Mouse (Mus musculus): ENCODE results near the gene Zp3. TPM values are rescaled to one million over a fixed set of nuclear protein-coding genes. Genes with fewer than 3 reads are reported as not detected.

The Zp3 gene
- polyA plus RNA-seq, 1 experiment = not detected

DNA sequence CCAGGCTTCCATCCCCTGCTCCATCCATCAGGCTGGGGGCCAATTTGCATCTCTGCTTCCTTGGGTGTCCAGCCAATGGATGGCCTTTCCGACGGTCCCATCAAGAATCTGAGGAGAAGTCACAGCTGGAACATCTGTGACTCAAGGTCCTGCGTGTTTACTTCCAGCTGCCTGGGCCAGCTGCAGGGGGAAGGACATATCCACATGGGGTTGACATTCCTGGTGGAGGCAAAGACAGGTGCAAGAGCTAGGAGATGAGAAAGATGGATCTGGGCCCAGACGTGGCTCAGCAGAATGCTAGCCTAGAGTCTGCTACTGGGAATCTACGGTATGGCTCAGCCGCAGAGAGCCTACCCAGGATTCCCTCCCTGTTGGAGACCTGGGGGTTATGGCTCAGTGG is 9.7 kb upstream of the Zp3 start:
- TF ChIP-seq TAL1 (IDR thresholded peaks at IDR 0.05; ENCODE audit: low read length) = no peak
- no peak for TF ChIP-seq GATA1 (IDR thresholded peaks at IDR 0.05; ENCODE audit: low read length)
- H3K27me3 ChIP-seq (ENCODE audit: control insufficient read depth) = peaks cover 7% of the 10 kb centered on the region

DNA sequence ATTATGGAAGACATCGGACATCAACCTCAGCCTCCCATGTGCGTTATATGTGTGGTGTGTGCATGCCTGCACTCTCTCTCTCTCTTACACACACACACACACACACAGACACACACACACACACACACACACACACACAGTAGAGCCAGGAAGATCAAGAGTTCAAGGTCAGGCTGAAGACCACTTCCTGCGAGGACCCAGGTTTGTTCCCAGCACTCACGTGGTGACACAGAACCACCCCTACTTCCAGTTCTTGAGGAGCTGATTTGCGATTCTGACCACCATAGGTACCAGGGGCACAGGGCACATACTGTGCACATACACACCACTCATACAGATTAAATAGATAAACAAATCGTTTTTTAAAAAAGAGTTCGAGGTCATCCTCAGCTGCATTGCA is 8.0 kb upstream of the Zp3 start:
- no peak for TF ChIP-seq GATA1 (IDR thresholded peaks at IDR 0.05; ENCODE audit: low read length)
- TF ChIP-seq TAL1 (IDR thresholded peaks at IDR 0.05; ENCODE audit: low read length) = no peak
- Histone ChIP-seq H3K27me3 (ENCODE audit: control insufficient read depth) (no peaks in the 10 kb centered on the region), H3K4me3 (replicated peaks) (no peak overlapping the region), H3K36me3 (ENCODE audit: control insufficient read depth) (no peaks in the 10 kb centered on the region), H3K9me3 (ENCODE audit: control insufficient read depth, low read length) (no peaks in the 10 kb centered on the region), H3K4me1 (ENCODE audit: control insufficient read depth) (peaks cover 16% of the 10 kb centered on the region)

More for the DNA sequence above, 9.7 kb upstream of the Zp3 start:
- no peak overlapping the region for H3K4me3 ChIP-seq (replicated peaks)
- peaks cover 13% of the 10 kb centered on the region for H3K4me1 ChIP-seq (ENCODE audit: control insufficient read depth)
- H3K9me3 ChIP-seq (ENCODE audit: control insufficient read depth, low read length) = no peaks in the 10 kb centered on the region
- no peaks in the 10 kb centered on the region for H3K36me3 ChIP-seq (ENCODE audit: control insufficient read depth)

DNA sequence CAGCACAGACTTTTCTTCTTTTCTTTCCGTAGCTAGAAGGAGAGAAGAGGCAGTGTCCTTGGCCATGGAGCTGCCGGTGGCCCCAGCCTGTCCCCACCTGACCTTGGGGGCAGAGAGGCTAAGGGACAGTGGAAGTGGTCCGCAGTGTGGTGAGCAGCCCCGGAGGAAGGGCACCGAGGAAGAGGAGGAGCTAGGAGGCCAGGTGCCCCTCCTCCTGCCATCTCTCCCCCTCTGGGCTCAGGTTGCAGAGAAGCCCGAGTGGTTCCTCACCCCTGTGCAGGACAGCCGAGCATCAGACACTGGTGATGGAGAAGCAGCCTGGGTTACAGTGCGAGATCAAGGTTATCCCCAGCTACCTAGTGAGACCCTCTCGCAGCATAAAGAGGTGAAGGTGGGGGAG is 5.5 kb upstream of the Zp3 start, which contains the start of gene Ssc4d:
Ssc4d (minus strand) TSS at position 167 of the 400 bp plus-strand sequence.
- Histone ChIP-seq H3K4me3 (replicated peaks) (no peak within 1 kb of the TSS), H3K9me3 (ENCODE audit: control insufficient read depth, low read length) (no peaks in the 10 kb centered on the region), H3K36me3 (ENCODE audit: control insufficient read depth) (no peaks in the 10 kb centered on the region), H3K27me3 (ENCODE audit: control insufficient read depth) (no peaks in the 10 kb centered on the region), H3K4me1 (ENCODE audit: control insufficient read depth) (peaks cover 15% of the 10 kb centered on the region)
- TF ChIP-seq TAL1 (IDR thresholded peaks at IDR 0.05; ENCODE audit: low read length) = no peak
- TF ChIP-seq GATA1 (IDR thresholded peaks at IDR 0.05; ENCODE audit: low read length) = no peak

DNA sequence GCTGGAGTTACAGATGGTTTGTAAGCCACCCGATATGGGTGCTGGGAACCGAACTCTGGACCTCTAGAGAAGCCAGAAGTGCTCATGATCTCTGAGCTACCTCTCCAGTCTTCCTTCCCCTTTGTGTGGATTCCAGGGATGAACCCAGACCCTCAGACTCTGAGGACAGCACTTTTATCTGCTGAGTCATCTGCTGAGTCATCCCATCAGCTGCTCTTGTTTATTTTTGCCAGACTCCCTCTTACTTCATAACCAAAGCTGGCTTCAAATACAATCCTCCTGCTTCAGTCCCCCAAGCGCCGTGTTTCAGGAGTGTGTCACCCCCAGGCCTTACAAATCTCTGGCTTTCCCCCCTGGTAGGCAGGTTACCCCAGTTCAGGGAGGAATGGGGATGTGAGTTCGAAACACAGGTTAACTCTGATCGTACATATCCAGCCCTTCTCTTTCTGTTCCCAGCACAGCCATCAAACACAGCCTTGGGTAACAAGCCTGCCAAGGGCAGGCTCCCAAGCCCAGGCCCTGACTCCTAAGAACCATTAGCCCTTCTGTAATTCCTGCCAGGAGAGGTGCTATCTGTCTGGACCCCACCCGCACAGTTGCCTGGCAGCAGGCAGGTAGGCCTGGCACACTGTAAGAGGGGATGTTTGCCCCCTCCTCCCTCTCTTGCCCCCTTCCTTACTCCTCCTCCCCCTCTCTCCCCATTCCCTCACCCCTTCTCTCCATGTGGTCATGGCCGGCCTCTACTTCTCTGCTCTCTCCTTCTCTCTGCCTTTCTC is 3.8 kb upstream of the Zp3 start:
- Histone ChIP-seq H3K9me3 (ENCODE audit: control insufficient read depth, low read length) (no peaks in the 10 kb centered on the region), H3K27me3 (ENCODE audit: control insufficient read depth) (0 out of 2 replicates have a peak, but pooled peaks cover 4% of the 10 kb centered on the region), H3K4me1 (ENCODE audit: control insufficient read depth) (peaks cover 14% of the 10 kb centered on the region), H3K36me3 (ENCODE audit: control insufficient read depth) (no peaks in the 10 kb centered on the region), H3K4me3 (replicated peaks) (no peak overlapping the region)
- TF ChIP-seq TAL1 (IDR thresholded peaks at IDR 0.05; ENCODE audit: low read length) (no peak), GATA1 (IDR thresholded peaks at IDR 0.05; ENCODE audit: low read length) (no peak)

DNA sequence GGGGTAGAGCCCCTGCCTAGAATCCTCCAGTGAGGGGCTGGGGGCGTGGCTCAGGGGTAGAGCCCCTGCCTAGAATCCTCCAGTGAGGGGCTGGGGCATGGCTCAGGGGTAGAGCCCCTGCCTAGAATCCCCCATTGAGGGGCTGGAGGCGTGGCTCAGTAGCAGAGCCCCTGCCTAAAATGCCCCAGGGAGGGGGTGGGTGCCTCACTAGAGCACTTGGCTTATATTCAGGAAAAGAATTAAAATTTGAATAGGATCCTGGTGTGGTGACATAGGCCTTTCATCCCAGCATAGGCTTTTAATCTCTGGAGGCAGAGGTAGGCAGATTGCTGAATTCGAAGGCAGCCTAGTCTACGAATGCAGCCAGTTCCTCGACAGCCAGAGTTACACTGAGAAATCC is 518 bp upstream of the Zp3 start:
- Histone ChIP-seq H3K27me3 (ENCODE audit: control insufficient read depth) (peaks cover 4% of the 10 kb centered on the region; the same call in 1 of the 2 replicates), H3K4me3 (replicated peaks) (no peak overlapping the region), H3K9me3 (ENCODE audit: control insufficient read depth, low read length) (no peaks in the 10 kb centered on the region), H3K36me3 (ENCODE audit: control insufficient read depth) (no peaks in the 10 kb centered on the region), H3K4me1 (ENCODE audit: control insufficient read depth) (peaks cover 12% of the 10 kb centered on the region)
- TF ChIP-seq TAL1 (IDR thresholded peaks at IDR 0.05; ENCODE audit: low read length) (no peak), GATA1 (IDR thresholded peaks at IDR 0.05; ENCODE audit: low read length) (no peak)

DNA sequence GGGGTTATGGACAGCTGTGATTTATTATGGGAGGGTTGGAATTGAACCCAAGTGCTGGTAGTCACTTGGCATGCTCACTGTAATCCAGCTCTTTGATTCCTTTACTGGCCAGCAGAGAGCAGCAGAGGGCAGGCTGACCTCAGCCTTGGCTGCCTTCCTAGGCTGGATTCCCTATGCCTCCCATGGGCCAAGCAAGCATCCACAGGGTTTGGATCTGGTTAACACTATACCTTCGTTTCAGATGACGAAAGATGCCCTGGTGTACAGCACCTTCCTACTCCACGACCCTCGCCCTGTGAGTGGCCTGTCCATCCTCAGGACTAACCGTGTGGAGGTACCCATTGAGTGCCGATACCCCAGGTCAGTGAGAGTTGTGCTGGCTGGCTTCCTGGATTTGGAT is 2.5 kb downstream of the Zp3 start:
- H3K9me3 ChIP-seq (ENCODE audit: control insufficient read depth, low read length) = no peaks in the 10 kb centered on the region
- no peak overlapping the region for H3K4me3 ChIP-seq (replicated peaks)
- H3K36me3 ChIP-seq (ENCODE audit: control insufficient read depth) = no peaks in the 10 kb centered on the region
- TF ChIP-seq TAL1 (IDR thresholded peaks at IDR 0.05; ENCODE audit: low read length) (no peak), GATA1 (IDR thresholded peaks at IDR 0.05; ENCODE audit: low read length) (no peak)
- peaks cover 4% of the 10 kb centered on the region; the same call in 1 of the 2 replicates for H3K27me3 ChIP-seq (ENCODE audit: control insufficient read depth)
- H3K4me1 ChIP-seq (ENCODE audit: control insufficient read depth) = no peaks in the 10 kb centered on the region

DNA sequence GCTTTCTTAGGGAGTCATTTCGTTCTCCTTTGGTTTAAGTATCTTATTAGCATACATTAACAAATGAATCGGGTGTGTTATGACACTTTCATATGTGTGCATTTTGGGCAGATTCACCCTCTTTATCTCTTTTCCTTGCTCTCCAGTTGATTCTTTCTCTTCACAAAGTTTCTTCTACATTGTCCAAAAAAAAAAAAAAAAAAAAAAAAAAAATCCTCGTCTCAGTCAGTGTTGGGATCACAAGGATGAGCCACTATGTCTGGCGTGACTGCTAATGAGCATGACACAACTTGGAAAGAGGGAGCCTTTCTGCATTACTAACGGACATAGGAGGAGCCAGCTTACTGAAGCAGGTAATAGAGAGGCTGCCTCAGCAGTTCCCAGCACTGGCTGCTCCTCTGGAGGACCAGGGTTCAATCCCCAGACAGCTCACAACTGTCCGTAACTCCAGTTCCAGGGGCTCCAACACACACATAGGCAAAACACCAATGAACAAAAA is 4.7 kb downstream of the Zp3 start:
- H3K4me3 ChIP-seq (replicated peaks) = no peak overlapping the region
- no peaks in the 10 kb centered on the region for H3K4me1 ChIP-seq (ENCODE audit: control insufficient read depth)
- peaks cover 4% of the 10 kb centered on the region; the same call in 1 of the 2 replicates for H3K27me3 ChIP-seq (ENCODE audit: control insufficient read depth)
- H3K9me3 ChIP-seq (ENCODE audit: control insufficient read depth, low read length) = no peaks in the 10 kb centered on the region
- TF ChIP-seq TAL1 (IDR thresholded peaks at IDR 0.05; ENCODE audit: low read length) (no peak), GATA1 (IDR thresholded peaks at IDR 0.05; ENCODE audit: low read length) (no peak)
- no peaks in the 10 kb centered on the region for H3K36me3 ChIP-seq (ENCODE audit: control insufficient read depth)

DNA sequence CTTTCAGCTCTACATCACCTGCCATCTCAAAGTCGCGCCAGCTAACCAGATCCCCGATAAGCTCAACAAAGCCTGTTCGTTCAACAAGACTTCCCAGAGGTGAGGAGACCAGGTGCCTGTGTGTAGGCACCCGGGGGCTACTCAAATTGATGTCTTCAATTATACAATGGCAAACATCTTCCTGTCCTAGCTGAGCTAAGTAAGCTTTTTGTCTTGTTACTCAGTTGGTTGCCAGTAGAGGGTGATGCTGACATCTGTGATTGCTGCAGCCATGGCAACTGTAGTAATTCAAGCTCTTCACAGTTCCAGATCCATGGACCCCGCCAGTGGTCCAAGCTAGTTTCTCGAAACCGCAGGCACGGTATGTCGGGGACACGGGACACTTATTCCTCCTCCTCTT is 7.3 kb downstream of the Zp3 start:
- no peaks in the 10 kb centered on the region for H3K36me3 ChIP-seq (ENCODE audit: control insufficient read depth)
- no peaks in the 10 kb centered on the region; the same call in 1 of the 2 replicates for H3K27me3 ChIP-seq (ENCODE audit: control insufficient read depth)
- H3K4me1 ChIP-seq (ENCODE audit: control insufficient read depth) = no peaks in the 10 kb centered on the region
- TF ChIP-seq TAL1 (IDR thresholded peaks at IDR 0.05; ENCODE audit: low read length) = no peak
- TF ChIP-seq GATA1 (IDR thresholded peaks at IDR 0.05; ENCODE audit: low read length) = no peak
- H3K9me3 ChIP-seq (ENCODE audit: control insufficient read depth, low read length) = no peaks in the 10 kb centered on the region
- no peak overlapping the region for H3K4me3 ChIP-seq (replicated peaks)

DNA sequence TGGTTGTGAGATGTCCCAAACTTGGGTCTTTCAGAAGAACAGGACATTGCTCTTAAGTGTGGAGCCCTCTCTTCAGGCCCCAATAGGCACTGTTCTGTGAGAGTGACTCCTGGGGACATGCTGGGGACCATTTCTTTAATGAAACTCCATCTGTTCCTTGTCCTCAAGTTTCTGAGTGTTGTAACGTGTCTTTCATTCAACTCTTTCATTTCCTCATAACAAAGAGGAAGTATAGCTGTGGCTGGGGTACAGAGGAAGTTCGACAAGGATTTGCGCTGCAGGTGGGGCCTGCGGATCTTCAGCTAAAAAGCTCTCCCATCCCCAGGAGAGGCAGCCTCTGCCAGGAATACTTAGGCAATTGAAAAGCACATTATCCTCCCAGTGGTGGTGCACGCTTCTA is 10.7 kb downstream of the Zp3 start:
- TF ChIP-seq GATA1 (IDR thresholded peaks at IDR 0.05; ENCODE audit: low read length) (no peak), TAL1 (IDR thresholded peaks at IDR 0.05; ENCODE audit: low read length) (no peak)
- Histone ChIP-seq H3K27me3 (ENCODE audit: control insufficient read depth) (no peaks in the 10 kb centered on the region), H3K36me3 (ENCODE audit: control insufficient read depth) (no peaks in the 10 kb centered on the region), H3K9me3 (ENCODE audit: control insufficient read depth, low read length) (no peaks in the 10 kb centered on the region), H3K4me1 (ENCODE audit: control insufficient read depth) (peaks cover 11% of the 10 kb centered on the region), H3K4me3 (replicated peaks) (no peak overlapping the region)
